Mouse (Mus musculus) heart, adult 18-20 months (tissue): ENCODE results near the gene Ugt1a2. TPM values are rescaled to one million over a fixed set of nuclear protein-coding genes. Genes with fewer than 3 reads are reported as not detected.

ENCODE experiments used
- DNase-seq, 2 experiments: peaks; one replicate each; pipeline ENCODE4 v3.0.0; 2021 to 2022; ENCODE audit warnings: mixed read lengths in 1 of 2
- total RNA-seq, 2 experiments: library from RNA; stranded (reverse); gene quantifications; 2 replicates each; pipeline ENCODE4 v1.2.3; 2021

The Ugt1a2 gene
- total RNA-seq, 2 experiments from 2014 or later: not detected

GRCm38 (mm10) chr1:88258361-88258760, 58.0 kb downstream of the Ugt1a2 start:
- DNase-seq: no peak

DNA sequence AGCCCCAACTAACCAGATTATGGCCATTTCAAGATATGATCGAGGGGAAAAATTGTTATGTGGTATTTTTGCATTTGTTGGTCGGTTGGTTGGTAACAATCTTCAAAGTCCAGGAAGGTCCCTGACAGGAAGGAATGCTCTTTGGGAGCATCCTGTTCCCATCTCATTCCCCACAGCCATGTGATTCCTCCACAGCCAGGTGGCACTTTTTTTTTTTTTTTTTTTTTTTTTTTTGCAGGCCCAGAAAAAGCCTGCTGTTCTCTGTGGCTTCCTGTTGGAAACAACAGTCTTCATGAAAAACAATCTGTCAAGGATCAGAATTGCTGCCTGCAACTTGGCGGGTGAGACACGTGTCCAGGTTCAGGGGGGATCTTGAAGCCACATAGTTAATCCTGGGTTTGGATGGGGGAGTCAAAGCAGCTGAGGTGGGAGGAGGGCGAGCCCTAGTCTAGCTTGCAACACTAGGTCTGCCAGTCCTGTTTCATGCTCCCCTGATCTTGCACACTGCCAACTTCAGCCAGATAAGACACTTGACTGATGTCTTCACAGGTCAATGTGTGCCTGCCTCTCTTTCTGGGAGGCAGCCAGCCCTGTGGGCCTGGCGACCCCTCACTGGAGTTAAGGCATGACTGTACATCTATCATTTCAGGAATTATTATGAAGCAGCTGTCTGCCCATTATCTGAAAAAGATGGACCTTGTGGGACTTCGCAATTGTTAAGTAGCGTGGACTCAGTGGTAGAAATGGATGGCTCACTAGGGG, 58.7 kb downstream of the Ugt1a2 start:
- peak in 1 of 2 experiments; percentile 75 for DNase-seq

GRCm38 (mm10) chr1:88259643-88260024, 59.2 kb downstream of the Ugt1a2 start:
- no peak for DNase-seq

- peak in 1 of 2 experiments; percentile 58 for DNase-seq
Measured at GRCm38 (mm10) chr1:88260114-88260513, 59.7 kb downstream of the Ugt1a2 start.

GRCm38 (mm10) chr1:88260604-88261377, 60.4 kb downstream of the Ugt1a2 start:
- no peak for DNase-seq

DNA sequence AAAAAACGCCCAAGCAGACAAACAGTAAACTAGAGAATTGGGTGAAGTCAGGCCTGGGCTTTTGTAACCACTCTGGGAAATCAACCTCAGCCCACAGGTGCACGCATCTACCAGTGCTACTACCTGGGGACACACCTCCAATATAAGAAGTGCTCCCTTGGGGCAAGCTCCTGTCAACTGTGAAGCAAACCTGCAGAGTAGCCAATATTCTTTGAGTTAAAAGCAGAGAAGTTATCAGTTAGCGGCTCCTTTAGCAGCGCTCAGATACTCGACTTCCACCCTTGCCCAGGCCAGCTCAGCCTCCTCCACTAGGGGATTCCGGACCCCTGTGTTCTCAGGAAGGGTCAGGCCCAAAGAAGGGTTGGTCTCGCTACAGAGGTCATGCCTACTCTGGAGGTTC, 61.3 kb downstream of the Ugt1a2 start:
- no peak for DNase-seq

GRCm38 (mm10) chr1:88262255-88262654, 61.9 kb downstream of the Ugt1a2 start:
- no peak for DNase-seq

DNA sequence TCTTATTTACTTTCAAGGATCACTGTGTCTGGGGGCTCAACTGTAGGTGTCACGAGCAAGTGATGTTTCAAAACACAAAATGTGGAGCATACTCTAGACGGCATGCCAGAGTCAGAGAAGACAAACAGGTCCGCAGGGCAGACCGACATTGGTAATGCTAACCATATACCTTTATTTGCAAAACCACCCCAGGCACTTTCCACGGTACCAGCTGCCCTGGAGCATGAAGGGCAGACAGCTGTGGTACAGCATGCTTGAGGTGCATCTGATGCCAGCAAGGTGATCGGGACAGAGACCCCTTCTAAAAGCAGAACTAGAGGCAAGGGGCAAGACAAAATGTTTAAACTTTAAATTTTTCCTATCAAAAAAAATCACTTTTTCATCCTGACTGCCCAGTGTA, 62.6 kb downstream of the Ugt1a2 start:
- DNase-seq: no peak

- no peak for DNase-seq
Measured at GRCm38 (mm10) chr1:88263778-88264177, 63.4 kb downstream of the Ugt1a2 start.

DNA sequence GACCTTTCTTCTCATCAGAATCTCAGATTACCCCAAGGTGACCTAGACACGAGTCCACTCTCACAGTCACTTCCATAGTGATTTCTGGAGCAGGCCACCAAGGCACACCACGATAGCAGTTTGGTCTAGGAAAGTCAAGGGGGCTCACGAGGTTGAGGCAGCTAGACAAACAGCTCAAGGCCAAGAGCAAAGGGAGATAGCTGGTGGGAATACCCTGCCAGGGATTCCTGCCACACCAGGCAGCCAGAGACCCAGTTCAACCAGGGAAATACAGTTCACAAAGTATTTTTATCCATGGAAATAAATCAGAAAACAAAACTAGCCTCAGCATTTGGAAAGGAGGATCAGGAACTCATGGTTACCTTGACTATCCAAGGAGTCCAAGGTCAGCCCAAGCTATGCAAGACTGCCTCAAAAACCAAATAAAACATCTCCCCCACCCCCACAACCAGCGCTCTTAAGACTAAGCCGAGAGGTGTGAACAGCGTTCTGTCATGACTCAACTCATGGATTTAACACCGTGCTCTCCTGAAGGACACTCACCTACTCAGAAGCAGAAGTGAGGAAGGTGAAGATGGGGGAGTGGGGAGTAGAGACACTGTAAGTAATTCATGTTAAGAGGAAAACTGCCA, 64.0 kb downstream of the Ugt1a2 start:
- DNase-seq: no peak

- no peak for DNase-seq
Measured at GRCm38 (mm10) chr1:88264869-88265240, 64.5 kb downstream of the Ugt1a2 start.

- no peak for DNase-seq
Measured at GRCm38 (mm10) chr1:88266123-88266522, 65.7 kb downstream of the Ugt1a2 start.

- no peak for DNase-seq
Measured at GRCm38 (mm10) chr1:88267489-88267888, 67.1 kb downstream of the Ugt1a2 start.

DNA sequence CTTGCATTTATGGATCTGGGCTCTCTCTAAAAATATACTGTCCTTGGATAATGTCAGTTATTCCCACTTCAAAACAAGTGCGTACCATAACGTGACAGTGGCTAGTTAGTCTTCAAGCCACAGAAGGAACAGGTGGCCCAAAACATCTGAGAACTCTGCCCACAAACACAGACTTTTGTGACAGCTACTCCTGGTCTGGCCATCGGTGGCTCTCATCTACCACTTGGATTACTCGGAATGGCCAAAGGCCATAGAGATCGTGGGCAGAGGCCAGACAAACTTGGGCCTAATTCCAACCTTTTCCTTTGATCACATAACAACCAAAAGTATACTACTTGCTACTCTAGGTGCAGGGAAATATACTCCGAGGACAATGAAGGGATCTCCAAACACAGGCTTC, 67.7 kb downstream of the Ugt1a2 start:
- DNase-seq: no peak

Other genes with a start within 250 kb of the Ugt1a2 start
- 10 to 100 TPM; 15.0 to 15.6 TPM for gene Usp40, start 192.1 kb upstream of the Ugt1a2 start, total RNA-seq
- gene Ugt1a10, start 145.2 kb upstream of the Ugt1a2 start, total RNA-seq: not detected
- gene Ugt1a9, start 129.8 kb upstream of the Ugt1a2 start, total RNA-seq: not detected
- not detected for gene Ugt1a8, start 112.8 kb upstream of the Ugt1a2 start, total RNA-seq
- gene Ugt1a7c, start 105.5 kb upstream of the Ugt1a2 start, total RNA-seq: 1 to 10 TPM; 1.2 to 1.3 TPM
- 1 to 10 TPM in 1 of 2 experiments, under 1 TPM in 1; 0.72 to 1.3 TPM for gene Ugt1a6b, start 97.3 kb upstream of the Ugt1a2 start, total RNA-seq
- 1 to 10 TPM; 3.3 TPM for gene Ugt1a6a, start 65.8 kb upstream of the Ugt1a2 start, total RNA-seq
- under 1 TPM in 1 of 2 experiments, not detected in 1; 0.59 TPM for gene Ugt1a5, start 34.6 kb upstream of the Ugt1a2 start, total RNA-seq
- under 1 TPM in 1 of 2 experiments, not detected in 1; 0.28 TPM for gene Dnajb3, start 5.2 kb downstream of the Ugt1a2 start, total RNA-seq
- under 1 TPM in 1 of 2 experiments, not detected in 1; 0.20 TPM for gene Ugt1a1, start 11.4 kb downstream of the Ugt1a2 start, total RNA-seq
- gene Mroh2a, start 26.4 kb downstream of the Ugt1a2 start, total RNA-seq: not detected
- 10 to 100 TPM; 10.6 to 11.0 TPM for gene Hjurp, start 77.0 kb downstream of the Ugt1a2 start, total RNA-seq
- not detected for gene Trpm8, start 77.1 kb downstream of the Ugt1a2 start, total RNA-seq
- not detected for gene Spp2, start 206.4 kb downstream of the Ugt1a2 start, total RNA-seq